Mouse (Mus musculus) adrenal gland, adult 8-10 months (tissue): ENCODE results near the gene Trpc4ap. TPM values are rescaled to one million over a fixed set of nuclear protein-coding genes. Genes with fewer than 3 reads are reported as not detected.
"Not testable (repeated sequence)": the region's sequence is repeated elsewhere in the genome, so short reads cannot be mapped to it uniquely, and the experiment has no call there.

Experiments
- DNase-seq: peaks from one replicate; pipeline ENCODE4 v3.0.0; 2022
- microRNA-seq, 2 experiments: library from miRNA; unstranded; fragments of <30 nt; microRNA quantifications; one replicate each; pipeline ENCODE4 v1.2.0; 2022
- total RNA-seq, 4 experiments: library from RNA; stranded (reverse); gene quantifications; 2 replicates each; pipeline ENCODE4 v1.2.4; 2022

Gene Trpc4ap
- total RNA-seq, 4 experiments from 2014 or later: 137 to 164 (median 150) TPM

DNA sequence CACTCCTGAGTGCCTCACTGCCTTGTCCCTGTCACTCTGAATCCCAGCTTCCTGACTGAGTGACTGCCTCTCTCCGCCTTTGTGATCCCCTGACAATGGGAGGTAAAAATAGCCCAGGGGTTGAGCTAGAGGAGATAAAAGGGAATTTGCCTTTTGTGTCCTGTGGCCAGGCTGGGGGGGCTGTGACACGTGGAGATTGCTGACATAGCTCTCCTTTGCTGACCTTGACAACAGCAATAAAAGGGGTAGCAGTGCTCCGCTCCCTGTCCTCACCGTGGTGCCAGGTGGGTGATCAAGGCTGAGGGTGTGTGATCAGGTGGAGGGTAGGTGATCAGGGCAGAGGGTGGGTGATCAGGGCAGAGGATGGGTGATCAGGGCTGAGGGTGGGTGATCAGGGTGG, 81.2 kb downstream of the Trpc4ap start, which contains the start of gene Myh7b:
Myh7b (plus strand) TSS at position 235 of the 400 bp plus-strand sequence.
- DNase-seq: no peak

DNA sequence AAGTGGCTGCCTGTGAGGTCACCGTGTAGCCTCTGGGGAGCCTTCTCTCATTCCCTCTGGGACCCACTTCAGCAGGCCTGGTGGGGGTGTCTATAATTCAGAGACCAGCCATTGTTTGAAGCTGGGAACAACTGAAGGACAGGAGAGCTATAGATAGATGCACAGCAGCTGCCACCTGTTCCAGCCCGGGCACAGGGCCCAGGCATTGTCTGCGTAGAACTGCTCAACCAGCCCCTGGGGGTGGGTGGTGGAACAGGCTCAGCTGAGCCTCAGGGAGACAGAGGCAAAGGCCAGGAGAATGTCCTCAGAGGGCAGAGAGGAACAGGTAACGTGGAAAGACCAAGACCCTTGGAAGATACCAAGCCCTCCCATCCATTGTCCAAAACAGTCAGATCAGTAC, 85.8 kb downstream of the Trpc4ap start:
- DNase-seq: no peak

DNA sequence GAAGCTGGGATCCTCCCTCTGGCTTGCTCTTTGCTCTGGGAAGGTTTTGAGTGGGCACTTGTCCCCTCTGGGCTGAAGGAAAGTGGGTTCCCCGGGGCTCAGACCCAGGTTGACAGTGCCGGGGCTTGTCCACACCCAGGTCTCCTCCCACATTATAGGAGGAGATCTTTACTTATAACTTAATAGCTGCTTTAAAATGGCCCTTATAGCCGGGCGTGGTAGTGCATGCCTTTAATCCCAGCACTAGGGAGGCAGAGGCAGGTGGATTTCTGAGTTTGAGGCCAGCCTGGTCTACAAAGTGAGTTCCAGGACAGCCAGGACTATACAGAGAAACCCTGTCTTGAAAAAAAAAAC, 87.0 kb downstream of the Trpc4ap start:
- DNase-seq: not testable (repeated sequence)

DNA sequence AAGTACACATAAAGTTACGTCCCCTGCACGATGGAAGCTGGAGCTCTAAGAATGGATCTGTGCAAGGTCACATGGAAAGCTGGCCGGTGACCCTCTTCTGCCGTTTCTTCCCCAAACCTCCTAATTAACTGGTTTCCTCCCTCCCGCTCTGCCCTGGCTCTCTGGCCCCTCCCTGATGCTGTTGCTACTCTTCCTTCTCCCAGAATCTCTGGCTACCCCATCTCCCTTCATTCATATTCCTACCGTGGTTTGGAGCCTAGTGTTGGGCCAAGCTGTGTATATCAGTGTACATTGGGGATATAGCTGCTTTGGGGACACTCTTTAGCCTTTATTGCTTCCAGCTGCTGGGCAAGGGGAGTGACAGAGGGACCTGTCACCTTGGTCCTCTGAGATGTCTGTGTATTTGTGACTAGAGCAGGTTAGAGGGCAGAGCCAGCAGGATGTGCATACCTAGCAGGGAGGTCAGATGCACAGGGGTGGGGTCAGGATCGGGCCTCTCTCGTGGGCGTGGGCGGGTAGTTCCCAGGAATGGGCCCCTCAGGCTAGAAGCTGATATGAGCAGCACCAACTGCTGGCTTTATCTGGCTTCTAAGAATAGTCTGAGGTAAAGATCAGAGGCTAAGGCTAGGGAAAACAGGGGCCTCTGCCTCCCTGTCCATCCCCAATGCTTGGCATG, 87.5 kb downstream of the Trpc4ap start:
- no peak for DNase-seq

DNA sequence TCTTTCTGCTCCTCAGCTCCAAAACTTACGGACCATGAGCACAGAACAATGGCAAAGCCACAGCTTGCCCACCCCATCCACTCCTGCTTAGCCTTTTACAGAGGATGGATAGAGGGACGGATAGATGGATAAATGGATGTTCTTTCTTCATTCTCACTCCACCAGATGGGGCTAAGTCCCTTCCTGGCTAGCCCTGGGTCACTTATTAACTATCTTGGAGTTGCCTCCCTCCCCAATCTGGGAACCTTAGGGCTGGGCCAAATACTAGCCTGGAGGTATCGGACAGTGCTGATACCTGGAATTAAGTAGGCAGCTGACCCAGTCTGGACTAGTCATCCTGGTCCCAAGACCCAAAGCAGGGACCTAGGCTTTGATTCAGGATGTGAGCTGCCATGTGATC, 88.5 kb downstream of the Trpc4ap start:
- no peak for DNase-seq

DNA sequence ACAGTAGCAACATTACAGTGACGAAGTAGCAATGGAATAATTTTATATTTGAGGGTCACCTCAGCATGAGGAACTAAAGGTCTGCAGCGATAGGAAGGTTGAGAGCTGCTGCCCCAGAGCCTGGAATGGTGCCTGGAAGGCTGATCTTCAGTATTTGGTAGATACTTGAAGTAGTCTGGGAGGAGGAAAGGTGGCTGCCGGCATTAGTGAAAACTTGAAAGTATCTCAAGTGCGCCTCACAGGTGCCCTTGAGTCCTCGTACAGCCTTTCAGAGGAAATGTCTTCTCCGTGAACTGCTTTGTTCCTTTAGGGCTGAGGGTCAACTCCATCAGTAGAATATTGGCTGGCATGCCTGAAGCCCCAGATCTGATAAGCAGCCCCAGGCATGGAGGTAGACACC, 96.7 kb downstream of the Trpc4ap start:
- no peak for DNase-seq

DNA sequence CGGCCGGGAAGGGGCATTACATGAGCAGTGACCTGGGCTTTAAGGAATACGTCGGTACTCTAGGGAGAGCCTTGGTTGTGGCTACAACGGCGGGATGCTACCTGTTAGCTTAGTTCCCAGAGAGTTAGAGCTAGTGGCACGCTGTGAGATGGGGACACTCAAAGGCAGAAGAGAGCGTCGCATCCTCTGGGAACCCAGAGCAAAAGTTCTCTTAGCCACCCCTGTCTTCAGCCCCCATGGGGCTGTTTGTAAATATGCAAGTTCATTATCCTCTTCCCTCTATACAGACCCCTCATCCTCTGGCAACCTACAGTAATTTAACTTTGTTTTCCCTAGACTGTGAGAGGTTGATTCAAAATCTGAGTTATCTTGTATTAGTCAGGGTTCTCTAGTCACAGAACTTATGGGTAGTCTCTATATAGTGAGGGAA, 99.3 kb downstream of the Trpc4ap start:
- no peak for DNase-seq

DNA sequence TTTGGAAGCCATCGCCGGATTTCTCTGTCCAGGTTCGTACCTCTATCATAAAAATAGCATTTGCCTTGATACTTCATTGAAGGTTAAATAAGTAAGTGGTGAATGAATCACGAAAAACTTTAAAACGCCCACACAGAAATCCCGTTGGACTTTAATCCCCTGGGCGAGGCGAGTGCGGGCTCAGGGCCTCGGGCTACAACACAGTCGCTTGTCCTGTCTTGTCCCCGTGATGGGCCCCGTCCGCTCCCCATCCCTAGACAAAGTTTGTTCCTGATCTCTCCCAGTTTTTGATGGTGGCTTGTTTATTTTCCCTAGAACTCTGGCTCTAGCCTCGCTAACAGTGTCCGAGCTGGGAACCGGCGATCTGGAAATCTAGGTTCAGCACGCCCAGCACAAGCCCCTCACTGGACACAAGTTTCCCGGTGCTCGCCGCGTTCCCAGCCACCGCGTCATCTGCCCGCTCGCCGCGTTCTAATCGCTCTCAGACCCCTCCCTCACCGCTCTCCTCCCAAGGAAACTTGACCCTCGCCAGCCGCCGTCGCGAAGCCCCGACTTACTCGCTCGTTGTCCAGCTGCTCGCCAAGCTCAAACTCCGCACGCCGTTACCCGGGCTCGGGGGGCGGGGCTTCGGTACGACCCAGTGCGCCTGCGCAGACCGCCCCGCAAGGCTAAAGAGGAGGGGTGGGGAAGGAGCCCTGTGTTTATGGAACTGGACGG, 99.9 kb downstream of the Trpc4ap start, which contains the start of gene Gss:
Gss (minus strand) TSS at position 674 of the 717 bp plus-strand sequence.
- peak; percentile 98 for DNase-seq

DNA sequence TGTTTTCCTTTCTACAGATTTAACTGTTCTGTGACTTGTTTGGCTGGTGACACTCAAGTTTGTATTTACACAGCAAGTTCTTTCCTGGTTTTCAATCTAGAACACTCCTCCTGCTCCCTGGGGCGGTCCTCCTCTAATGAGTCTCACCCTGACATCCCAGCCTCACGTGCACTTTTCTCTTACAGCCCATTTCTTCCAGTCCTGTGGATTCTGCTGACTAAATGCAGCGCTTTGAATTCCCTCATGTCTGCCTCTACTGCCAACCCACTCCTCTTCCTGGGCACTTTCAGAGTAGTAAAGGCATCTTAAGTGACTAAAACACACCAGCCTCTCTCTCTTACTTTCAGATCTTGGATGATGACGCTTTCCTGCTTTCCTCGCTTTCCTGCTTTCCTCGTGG, 100.5 kb downstream of the Trpc4ap start:
- DNase-seq: no peak

DNA sequence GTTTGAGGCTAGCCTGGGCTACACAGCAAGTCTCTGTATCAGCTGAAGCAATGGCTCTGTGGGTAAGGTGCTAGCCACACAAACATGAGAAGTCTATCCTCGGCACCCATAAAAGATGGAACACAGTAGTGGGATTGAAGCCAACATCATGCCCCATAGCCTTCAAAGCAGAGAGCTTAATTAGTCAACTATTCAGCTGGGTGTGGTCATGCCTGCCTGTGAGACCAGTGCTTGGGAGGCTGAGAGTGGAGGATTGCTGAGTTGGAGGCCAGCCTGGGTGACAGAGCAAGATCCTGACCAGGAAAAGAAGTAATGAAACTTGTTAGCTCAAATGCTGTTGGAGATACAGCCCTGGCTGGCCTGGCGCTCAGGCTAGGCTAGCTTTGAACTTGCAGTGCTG, 101.3 kb downstream of the Trpc4ap start:
- DNase-seq: no peak

DNA sequence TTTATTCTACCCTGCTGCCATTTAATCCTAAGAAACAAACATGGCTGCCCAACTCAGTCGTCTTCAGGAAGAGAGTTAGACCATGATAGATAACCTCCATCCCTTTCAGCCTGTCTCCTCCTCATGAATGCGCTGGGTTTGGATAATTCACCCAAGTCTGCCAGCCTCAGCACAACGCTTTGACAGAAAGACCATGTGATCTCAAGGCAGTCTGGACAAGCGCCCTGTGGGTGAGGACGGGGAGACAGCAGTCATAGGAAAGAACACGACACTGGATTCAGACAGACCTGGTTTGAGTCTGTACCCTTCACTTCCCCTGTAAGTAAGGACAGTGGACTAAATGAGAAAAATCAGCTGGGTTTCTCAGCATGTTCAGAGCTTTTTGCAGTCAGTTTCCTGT, 102.7 kb downstream of the Trpc4ap start:
- DNase-seq: no peak

DNA sequence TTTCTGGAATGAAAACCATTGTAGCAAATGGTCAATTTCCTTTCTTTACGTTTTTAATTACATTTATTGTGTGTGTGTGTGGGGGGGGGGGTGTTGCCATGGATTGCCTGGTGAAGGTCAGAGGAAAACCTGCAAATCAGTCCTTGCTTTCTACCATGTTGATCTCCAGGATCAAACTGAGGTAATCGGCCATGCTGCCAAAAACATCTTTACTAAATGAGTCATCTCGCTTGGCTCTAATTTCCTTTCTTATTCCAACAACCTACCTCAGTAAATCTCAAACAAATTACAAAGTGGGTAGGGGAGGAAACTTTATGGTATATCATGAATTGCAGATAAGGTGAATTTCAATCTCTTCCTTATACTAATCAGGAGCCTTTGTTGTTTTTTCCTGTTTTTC, 104.0 kb downstream of the Trpc4ap start:
- DNase-seq: no peak

DNA sequence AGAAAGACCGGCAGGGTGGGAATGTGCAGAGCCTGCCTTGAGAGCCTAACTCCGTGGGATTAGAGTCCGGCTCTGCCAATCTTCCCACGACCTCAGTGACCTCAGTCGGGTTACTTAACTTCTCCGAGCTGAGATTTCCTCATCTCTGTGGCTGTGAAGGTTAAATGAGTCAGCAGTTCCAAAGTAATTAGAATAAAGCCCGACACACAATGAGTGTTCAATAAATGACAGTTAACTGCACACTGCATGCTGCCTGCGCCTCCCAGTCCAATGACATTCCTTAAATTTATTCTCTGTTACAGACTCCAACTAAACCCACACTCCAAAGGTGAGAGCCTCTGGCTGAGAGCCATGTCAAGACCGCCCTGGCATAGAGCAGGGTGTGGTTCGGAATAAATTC, 106.7 kb downstream of the Trpc4ap start:
- DNase-seq: peak; percentile 37

DNA sequence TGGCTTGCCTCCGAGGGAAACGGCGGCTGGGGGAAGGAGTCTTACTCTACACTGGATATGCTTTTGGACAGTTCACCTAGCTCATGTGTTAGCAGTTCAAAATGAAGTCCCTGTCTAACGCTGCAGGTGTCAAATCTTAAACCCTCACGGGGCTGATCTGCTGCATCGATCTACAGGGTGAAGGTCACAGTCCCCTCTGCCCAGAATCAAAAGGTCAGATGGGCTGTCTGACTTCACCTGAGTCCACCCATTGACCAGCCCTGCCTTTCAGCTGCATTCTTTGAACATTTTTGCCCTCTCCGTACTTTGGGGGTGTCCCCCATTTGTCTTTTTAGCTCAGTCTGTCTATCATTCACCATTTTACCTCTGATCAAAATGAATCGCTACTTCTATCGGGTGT, 107.1 kb downstream of the Trpc4ap start:
- DNase-seq: no peak

Small RNA genes within 50 kb of the gene (microRNA-seq; reads per million reads assigned to microRNA genes)
- 2.1 to 5.2 reads per million in 2 experiments for gene Mir499

Other genes with a start within 250 kb of the Trpc4ap start
- gene Ncoa6, start 218.5 kb downstream of the Trpc4ap start, total RNA-seq: 10 to 100 TPM; 39.0 to 65.5 (median 49.2) TPM
- 10 to 100 TPM; 41.7 to 70.9 (median 65.8) TPM for gene Acss2, start 174.4 kb downstream of the Trpc4ap start, total RNA-seq
- gene Ggt7, start 174.1 kb downstream of the Trpc4ap start, total RNA-seq: 1 to 10 TPM; 3.6 to 9.0 (median 6.3) TPM
- 10 to 100 TPM; 57.8 to 78.0 (median 72.3) TPM for gene Gss, start 99.6 kb downstream of the Trpc4ap start, total RNA-seq
- under 1 TPM; 0.15 to 0.46 (median 0.22) TPM for gene Myh7b, start 81.2 kb downstream of the Trpc4ap start, total RNA-seq
- gene Edem2, start 37.1 kb upstream of the Trpc4ap start, total RNA-seq: 10 to 100 TPM; 41.1 to 65.1 (median 54.5) TPM
- not detected for gene Gm17581, start 43.5 kb upstream of the Trpc4ap start, total RNA-seq
- 10 to 100 TPM; 26.6 to 47.2 (median 39.0) TPM for gene Procr, start 58.7 kb upstream of the Trpc4ap start, total RNA-seq
- 1 to 10 TPM; 1.2 to 4.5 (median 2.6) TPM for gene Mmp24, start 83.0 kb upstream of the Trpc4ap start, total RNA-seq
- gene BC029722, start 127.0 kb upstream of the Trpc4ap start, total RNA-seq: 100 to 1,000 TPM; 285 to 331 (median 289) TPM
- 100 to 1,000 TPM; 139 to 179 (median 160) TPM for gene Eif6, start 134.5 kb upstream of the Trpc4ap start, total RNA-seq
- under 1 TPM in 3 of 4 experiments, not detected in 1; 0.06 to 0.15 (median 0.10) TPM for gene Fam83c, start 142.5 kb upstream of the Trpc4ap start, total RNA-seq
- gene Uqcc1, start 237.9 kb upstream of the Trpc4ap start, total RNA-seq: 100 to 1,000 TPM; 123 to 147 (median 135) TPM
- not detected for gene Gm15557, start 248.3 kb upstream of the Trpc4ap start, total RNA-seq